Mouse (Mus musculus) erythroblast, embryonic 14.5 days (primary cell): ENCODE measurements around the gene Cnnm1.

ENCODE experiments used
- GATA1 ChIP-seq: IDR thresholded peaks from 2 replicates; pipeline ENCODE4 v1.6.1; 2012; ENCODE audit warnings: low read length, inconsistent platforms, mixed read lengths
- TAL1 ChIP-seq: IDR thresholded peaks from 3 replicates; pipeline ENCODE4 v1.6.1; 2012; ENCODE audit warnings: low read length, inconsistent platforms, mixed read lengths

DNA sequence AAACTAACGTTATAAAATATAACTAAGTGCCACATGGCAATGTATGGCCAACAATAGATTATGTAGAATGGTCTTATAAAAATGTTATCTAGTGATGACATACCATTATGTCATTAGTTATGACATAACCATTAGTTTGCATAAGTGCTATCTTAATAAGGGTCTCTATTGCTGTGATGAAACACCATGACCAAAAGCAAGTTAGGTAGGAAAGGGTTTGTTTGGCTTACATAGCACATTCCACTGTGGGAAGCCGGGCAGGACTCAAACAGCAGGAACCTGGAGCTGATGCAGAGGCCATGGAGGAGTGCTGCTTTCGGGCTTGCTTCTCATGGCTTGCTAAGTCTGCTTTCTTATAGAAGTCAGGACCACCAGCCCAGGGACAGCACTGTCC, 24.1 kb downstream of the Cnnm1 start:
- no peak for TF ChIP-seq GATA1
- TF ChIP-seq TAL1: no peak
